Mouse (Mus musculus): ENCODE measurements around the gene Nhlh1. TPM values are rescaled to one million over a fixed set of nuclear protein-coding genes. Genes with fewer than 3 reads are reported as not detected.

Nhlh1 gene
- polyA plus RNA-seq, 1 experiment from 2014 or later: 3.9 TPM

GRCm38 (mm10) chr1:172070227-172070626, 12.9 kb upstream of the Nhlh1 start:
- Histone ChIP-seq H3K9ac (replicated peaks) (no peak overlapping the region), H3K36me3 (peaks cover 98% of the 10 kb centered on the region), H3K4me3 (no peak overlapping the region), H3K4me2 (replicated peaks) (no peak overlapping the region), H3K27ac (replicated peaks) (no peak overlapping the region), H3K4me1 (peaks cover 7% of the 10 kb centered on the region; the same call in 1 of the 2 replicates), H3K9me3 (no peaks in the 10 kb centered on the region), H3K27me3 (no peaks in the 10 kb centered on the region)
- WGBS: 86% methylated on average over 6 of the region's 6 CpGs
- no peak for ATAC-seq (replicated peaks)

- Histone ChIP-seq H3K4me3 (no peak overlapping the region), H3K9ac (replicated peaks) (no peak overlapping the region), H3K4me2 (replicated peaks) (no peak overlapping the region), H3K9me3 (no peaks in the 10 kb centered on the region), H3K4me1 (peaks cover 22% of the 10 kb centered on the region), H3K36me3 (peaks cover 51% of the 10 kb centered on the region), H3K27me3 (no peaks in the 10 kb centered on the region), H3K27ac (replicated peaks) (peak overlapping the region; percentile 49)
- ATAC-seq (replicated peaks): peak; percentile 53
- WGBS: 63% methylated on average over 13 of the region's 13 CpGs
These were observed 7.3 kb upstream of the Nhlh1 start for GRCm38 (mm10) chr1:172064613-172065141.

GRCm38 (mm10) chr1:172063291-172064023, 6.1 kb upstream of the Nhlh1 start:
- Histone ChIP-seq H3K36me3 (peaks cover 39% of the 10 kb centered on the region), H3K27ac (replicated peaks) (no peak overlapping the region), H3K4me3 (no peak overlapping the region), H3K4me1 (peaks cover 32% of the 10 kb centered on the region), H3K4me2 (replicated peaks) (no peak overlapping the region), H3K27me3 (no peaks in the 10 kb centered on the region), H3K9ac (replicated peaks) (no peak overlapping the region), H3K9me3 (no peaks in the 10 kb centered on the region)
- no peak for ATAC-seq (replicated peaks)
- 62% methylated on average over 4 of the region's 4 CpGs for WGBS

GRCm38 (mm10) chr1:172062101-172062500, 4.7 kb upstream of the Nhlh1 start:
- Histone ChIP-seq H3K4me2 (replicated peaks) (no peak overlapping the region), H3K9ac (replicated peaks) (no peak overlapping the region), H3K4me3 (no peak overlapping the region), H3K9me3 (no peaks in the 10 kb centered on the region), H3K27ac (replicated peaks) (no peak overlapping the region), H3K27me3 (no peaks in the 10 kb centered on the region), H3K4me1 (peaks cover 46% of the 10 kb centered on the region), H3K36me3 (peaks cover 25% of the 10 kb centered on the region)
- WGBS: 78% methylated on average over 2 of the region's 2 CpGs
- no peak for ATAC-seq (replicated peaks)

GRCm38 (mm10) chr1:172061217-172061616, 3.8 kb upstream of the Nhlh1 start:
- H3K27ac ChIP-seq (replicated peaks): peak overlapping the region; percentile 63
- no peak overlapping the region for H3K4me2 ChIP-seq (replicated peaks)
- no peaks in the 10 kb centered on the region for H3K27me3 ChIP-seq
- 23% methylated on average over 8 of the region's 8 CpGs for WGBS
- no peak overlapping the region for H3K9ac ChIP-seq (replicated peaks)
- peak; percentile 13; the same call in 1 of the 2 replicates for ATAC-seq (replicated peaks)
- H3K36me3 ChIP-seq: peaks cover 16% of the 10 kb centered on the region
- peaks cover 55% of the 10 kb centered on the region for H3K4me1 ChIP-seq
- H3K9me3 ChIP-seq: no peaks in the 10 kb centered on the region
- H3K4me3 ChIP-seq: no peak overlapping the region

- Histone ChIP-seq H3K9ac (replicated peaks) (no peak overlapping the region), H3K27ac (replicated peaks) (peak overlapping the region; percentile 63), H3K4me2 (replicated peaks) (no peak overlapping the region), H3K9me3 (no peaks in the 10 kb centered on the region), H3K27me3 (no peaks in the 10 kb centered on the region), H3K4me3 (no peak overlapping the region), H3K36me3 (peaks cover 12% of the 10 kb centered on the region; the same call in 1 of the 2 replicates), H3K4me1 (peaks cover 57% of the 10 kb centered on the region)
- WGBS: 34% methylated on average over 4 of the region's 4 CpGs
- ATAC-seq (replicated peaks): peak; percentile 33; the same call in 1 of the 2 replicates
These were observed 3.3 kb upstream of the Nhlh1 start for GRCm38 (mm10) chr1:172060659-172061058.

GRCm38 (mm10) chr1:172058874-172059273, 1.5 kb upstream of the Nhlh1 start:
- Histone ChIP-seq H3K27ac (replicated peaks) (peak overlapping the region; percentile 74), H3K36me3 (no peaks in the 10 kb centered on the region), H3K9me3 (no peaks in the 10 kb centered on the region), H3K4me2 (replicated peaks) (no peak overlapping the region), H3K27me3 (0 out of 2 replicates have a peak, but pooled peaks cover 2% of the 10 kb centered on the region), H3K4me1 (peaks cover 56% of the 10 kb centered on the region), H3K4me3 (no peak overlapping the region), H3K9ac (replicated peaks) (no peak overlapping the region)
- no peak for ATAC-seq (replicated peaks)
- WGBS: 49% methylated on average over 7 of the region's 7 CpGs

- H3K9ac ChIP-seq (replicated peaks): no peak overlapping the region
- no peaks in the 10 kb centered on the region for H3K9me3 ChIP-seq
- no peaks in the 10 kb centered on the region for H3K36me3 ChIP-seq
- WGBS: 45% methylated on average over 6 of the region's 6 CpGs
- peak overlapping the region; percentile 74 for H3K27ac ChIP-seq (replicated peaks)
- H3K27me3 ChIP-seq: 0 out of 2 replicates have a peak, but pooled peaks cover 7% of the 10 kb centered on the region
- no peak overlapping the region for H3K4me3 ChIP-seq
- no peak overlapping the region for H3K4me2 ChIP-seq (replicated peaks)
- H3K4me1 ChIP-seq: peaks cover 62% of the 10 kb centered on the region
- ATAC-seq (replicated peaks): no peak
These were observed 948 bp upstream of the Nhlh1 start for GRCm38 (mm10) chr1:172058321-172058720.

GRCm38 (mm10) chr1:172056251-172056650, 1.1 kb downstream of the Nhlh1 start:
- no peak for ATAC-seq (replicated peaks)
- WGBS: 58% methylated on average over 4 of the region's 4 CpGs
- Histone ChIP-seq H3K4me2 (replicated peaks) (peak overlapping the region; percentile 37), H3K27ac (replicated peaks) (no peak overlapping the region), H3K9ac (replicated peaks) (no peak overlapping the region), H3K27me3 (0 out of 2 replicates have a peak, but pooled peaks cover 7% of the 10 kb centered on the region), H3K9me3 (no peaks in the 10 kb centered on the region), H3K36me3 (no peaks in the 10 kb centered on the region), H3K4me1 (peaks cover 64% of the 10 kb centered on the region), H3K4me3 (peak overlapping the region; percentile 30)

- Histone ChIP-seq H3K9me3 (no peaks in the 10 kb centered on the region), H3K36me3 (no peaks in the 10 kb centered on the region), H3K27ac (replicated peaks) (no peak overlapping the region), H3K4me3 (peak overlapping the region; percentile 45), H3K4me1 (peaks cover 57% of the 10 kb centered on the region), H3K9ac (replicated peaks) (peak overlapping the region; percentile 56), H3K27me3 (0 out of 2 replicates have a peak, but pooled peaks cover 7% of the 10 kb centered on the region), H3K4me2 (replicated peaks) (peak overlapping the region; percentile 66)
- ATAC-seq (replicated peaks): no peak
- 4% methylated on average over 42 of the region's 42 CpGs for WGBS
These were observed 3.6 kb downstream of the Nhlh1 start for GRCm38 (mm10) chr1:172053541-172054440.

GRCm38 (mm10) chr1:172052766-172053279, 4.5 kb downstream of the Nhlh1 start:
- Histone ChIP-seq H3K36me3 (no peaks in the 10 kb centered on the region), H3K4me2 (replicated peaks) (0 out of 2 replicates have a peak overlapping the region, but pooled peaks have one; percentile 66), H3K9ac (replicated peaks) (no peak overlapping the region), H3K27me3 (0 out of 2 replicates have a peak, but pooled peaks cover 7% of the 10 kb centered on the region), H3K27ac (replicated peaks) (no peak overlapping the region), H3K4me1 (peaks cover 57% of the 10 kb centered on the region), H3K9me3 (no peaks in the 10 kb centered on the region), H3K4me3 (peak overlapping the region; percentile 45; the same call in 1 of the 2 replicates)
- no peak for ATAC-seq (replicated peaks)
- WGBS: 21% methylated on average over 10 of the region's 10 CpGs
